Mouse (Mus musculus) T-cell, adult 2 months (primary cell): ENCODE results near the gene Tmem54.
A peak's percentile ranks its signal among the peaks of the same experiment; 100 is the strongest.

Source experiments
- DNase-seq: peaks from one replicate; pipeline ENCODE4 v3.0.0; 2022; ENCODE audit warnings: low spot score

The Tmem54 gene

DNA sequence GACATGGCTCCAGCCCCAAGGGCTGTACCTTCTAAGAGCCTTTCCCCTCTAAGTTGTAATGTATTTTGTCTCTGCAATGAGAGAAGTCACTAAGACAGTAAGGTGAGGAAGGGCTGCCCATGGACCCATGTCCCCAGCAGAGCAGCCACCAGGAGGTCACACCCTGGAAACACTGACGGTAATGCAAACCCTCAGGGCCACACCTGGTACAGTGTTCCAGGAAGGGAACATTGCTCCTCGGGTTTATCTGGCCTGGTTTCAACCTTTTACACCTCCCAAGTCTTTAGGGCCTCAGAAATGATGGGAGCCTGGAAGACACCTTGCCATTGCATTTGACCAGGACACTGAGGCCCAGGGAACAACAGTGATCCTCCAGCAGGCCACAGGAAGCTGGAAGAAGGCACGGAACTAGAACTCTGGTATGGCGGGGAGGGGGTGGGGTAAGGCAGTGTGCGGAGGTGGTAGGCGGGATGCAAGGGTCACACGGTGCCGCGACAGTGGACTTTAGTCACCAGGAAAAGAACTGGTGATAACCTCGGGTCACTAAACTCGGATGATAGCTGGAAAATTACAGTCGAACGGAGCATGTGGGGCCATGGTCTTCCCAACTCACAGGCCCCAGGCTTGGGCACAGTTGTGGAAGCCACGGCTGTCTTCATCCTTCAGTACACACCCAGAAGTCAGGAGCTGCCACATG, 3.1 kb upstream of the Tmem54 start:
- DNase-seq, result no peak

- DNase-seq, result no peak
Observed at GRCm38 (mm10) chr4:129106073-129106472, 725 bp downstream of the Tmem54 start.

- no peak for DNase-seq
Observed at GRCm38 (mm10) chr4:129107348-129107899, 2.1 kb downstream of the Tmem54 start.

GRCm38 (mm10) chr4:129108624-129109023, 3.3 kb downstream of the Tmem54 start:
- no peak for DNase-seq

DNA sequence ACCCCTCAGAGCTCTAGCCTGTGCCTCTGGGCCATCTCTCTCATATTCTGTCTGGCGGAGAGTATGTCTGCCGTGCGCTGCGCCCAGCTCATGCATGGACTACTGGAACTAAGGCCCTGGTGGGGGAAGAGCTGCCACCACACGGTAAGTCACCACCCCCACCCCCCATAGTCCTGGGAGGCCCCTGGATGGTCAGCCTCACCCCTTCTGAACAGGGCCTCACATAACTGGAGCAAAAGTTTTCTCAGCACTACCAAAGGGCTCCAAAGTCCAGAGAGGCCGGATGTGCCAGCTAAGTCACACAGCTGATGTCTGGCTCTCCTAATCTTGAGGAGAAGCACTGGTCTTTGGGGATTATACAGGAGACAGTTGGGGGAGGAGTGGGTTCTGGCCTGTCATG, 5.5 kb downstream of the Tmem54 start:
- no peak for DNase-seq

GRCm38 (mm10) chr4:129111350-129111749, 6.0 kb downstream of the Tmem54 start:
- no peak for DNase-seq

GRCm38 (mm10) chr4:129112231-129112630, 6.9 kb downstream of the Tmem54 start:
- DNase-seq, result no peak

DNA sequence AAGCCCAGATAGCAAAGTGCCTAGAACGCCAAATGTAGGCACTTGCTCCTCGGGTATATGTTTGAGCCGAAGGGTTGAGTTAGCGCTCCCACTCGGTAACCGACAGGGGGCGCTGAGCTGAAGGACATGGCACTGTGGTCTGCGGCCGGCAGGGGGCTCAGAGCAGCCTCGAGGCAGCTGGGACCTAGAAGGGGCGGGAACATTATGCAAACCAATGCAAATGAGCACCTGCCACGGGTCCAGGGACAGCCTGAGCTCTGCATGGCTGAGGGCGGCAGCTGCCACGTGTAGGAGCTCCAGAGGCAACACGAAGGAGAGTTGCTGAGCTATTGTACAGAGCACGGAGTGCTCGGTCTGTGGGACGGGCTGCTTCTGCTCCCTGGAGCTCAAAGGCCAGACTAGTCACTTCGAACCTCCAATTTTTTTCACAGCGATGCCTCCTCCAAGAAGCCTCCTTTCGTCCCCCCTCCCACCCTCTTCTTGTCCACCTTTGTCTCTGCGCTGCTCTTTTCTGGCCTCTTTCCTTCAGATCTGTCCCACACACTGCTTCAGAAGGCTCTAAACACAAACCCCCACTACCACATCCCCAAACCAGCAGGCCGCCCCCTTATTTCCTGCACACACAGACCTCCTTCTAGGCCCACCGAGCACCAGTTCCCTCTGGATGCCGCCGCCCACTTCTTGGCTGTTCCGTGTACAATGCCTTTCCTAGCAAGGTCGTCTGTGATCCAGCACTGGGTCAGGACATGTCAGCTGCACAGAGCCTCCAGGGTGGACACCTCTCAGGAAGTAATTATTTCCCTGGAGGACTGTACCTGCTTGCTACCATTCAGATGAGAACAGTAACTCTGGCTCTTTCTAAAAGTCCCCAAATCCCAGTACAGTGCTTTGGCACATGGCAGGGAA, 8.0 kb downstream of the Tmem54 start:
- peak; percentile 64 for DNase-seq

DNA sequence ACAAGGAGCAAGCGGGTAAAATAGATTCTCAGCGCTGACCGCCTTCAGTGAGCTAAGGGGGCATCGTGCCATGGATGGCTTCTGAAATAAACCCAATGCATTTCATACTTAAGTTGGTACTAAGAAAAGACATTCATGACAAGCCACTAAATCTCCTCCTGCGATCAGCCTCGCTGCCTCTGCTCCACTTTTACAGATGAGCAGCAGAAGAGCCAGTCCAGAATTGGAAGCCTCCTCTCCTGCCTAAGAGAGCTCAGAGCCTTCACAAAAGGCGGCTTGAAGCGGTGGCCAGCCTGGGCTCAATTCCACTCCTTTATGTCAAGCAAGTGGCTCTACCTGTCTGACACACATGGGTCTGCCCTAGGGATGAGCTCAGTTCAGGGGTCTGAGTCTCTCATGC, 11.4 kb downstream of the Tmem54 start:
- DNase-seq, result no peak

GRCm38 (mm10) chr4:129117720-129118510, 12.6 kb downstream of the Tmem54 start:
- DNase-seq, result no peak

DNA sequence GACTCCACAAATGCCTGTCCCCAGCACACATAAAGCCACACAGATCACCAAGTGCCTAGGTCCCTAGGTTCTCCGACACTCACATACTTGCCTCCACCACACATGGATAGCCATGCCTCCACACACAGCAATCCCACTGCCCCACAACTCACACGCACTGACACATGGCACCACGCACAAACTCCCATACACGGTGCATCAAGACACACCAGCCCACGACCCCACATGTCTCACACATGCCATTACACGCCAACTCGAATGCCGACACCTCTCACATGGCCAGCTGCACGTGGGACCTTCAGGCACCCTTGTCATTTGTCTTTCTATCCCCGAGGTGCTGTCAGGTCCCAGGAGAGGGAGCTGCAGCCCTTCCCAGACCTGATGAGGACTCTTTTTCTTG, 14.4 kb downstream of the Tmem54 start:
- DNase-seq, result no peak

DNA sequence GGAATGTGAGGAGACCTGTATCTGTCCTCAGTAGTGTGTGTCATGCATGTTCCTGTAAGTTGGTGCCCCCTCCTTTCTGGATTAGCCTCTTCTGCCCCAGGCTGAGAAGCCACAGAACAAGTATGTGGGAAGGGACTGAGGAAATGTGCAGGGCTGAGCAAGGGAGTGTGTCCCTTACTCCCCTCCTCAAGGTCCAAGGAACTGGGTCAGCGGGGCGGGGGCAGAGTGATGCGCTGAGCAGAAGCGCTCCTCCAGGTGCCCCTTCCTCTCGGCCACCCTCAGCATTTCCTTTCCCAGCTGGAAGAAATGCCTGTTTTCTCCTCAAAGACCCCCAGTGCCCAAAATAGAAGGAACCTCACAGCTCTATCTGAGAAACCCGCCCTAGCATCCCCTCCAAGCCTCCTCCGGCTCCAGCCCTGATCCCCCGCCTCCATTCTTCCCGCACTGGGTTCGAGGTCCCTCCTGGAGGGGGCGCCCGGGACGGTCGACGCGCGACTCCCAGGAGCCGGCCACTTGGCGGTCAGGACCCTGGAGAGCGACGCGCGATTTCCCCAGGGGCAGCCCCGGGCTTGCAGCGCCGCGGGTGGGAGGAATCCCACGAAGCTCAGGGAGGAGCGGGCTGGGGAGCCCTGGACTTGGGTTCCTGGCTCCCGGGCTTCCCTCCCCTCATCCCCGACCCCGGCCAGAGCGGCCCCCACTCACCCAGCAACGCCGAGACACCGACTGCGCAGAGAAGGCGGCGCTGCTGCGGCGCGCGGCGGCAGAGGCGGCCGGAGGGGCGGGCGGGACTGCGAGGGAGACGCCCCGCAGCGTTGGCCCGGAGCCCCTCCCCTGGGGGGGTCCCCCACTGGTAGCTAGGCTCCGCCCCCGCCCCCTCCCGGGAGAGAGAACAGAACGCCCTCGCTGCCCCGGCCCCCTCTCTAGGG, 15.4 kb downstream of the Tmem54 start:
- DNase-seq, result peak; percentile 30

GRCm38 (mm10) chr4:129121569-129122086, 16.3 kb downstream of the Tmem54 start, which contains the start of gene Hpca:
Gene Hpca, minus strand, starts transcription at chr4:129122036.
- no peak for DNase-seq

- DNase-seq, result no peak
Observed at GRCm38 (mm10) chr4:129122107-129122506, 16.8 kb downstream of the Tmem54 start.

DNA sequence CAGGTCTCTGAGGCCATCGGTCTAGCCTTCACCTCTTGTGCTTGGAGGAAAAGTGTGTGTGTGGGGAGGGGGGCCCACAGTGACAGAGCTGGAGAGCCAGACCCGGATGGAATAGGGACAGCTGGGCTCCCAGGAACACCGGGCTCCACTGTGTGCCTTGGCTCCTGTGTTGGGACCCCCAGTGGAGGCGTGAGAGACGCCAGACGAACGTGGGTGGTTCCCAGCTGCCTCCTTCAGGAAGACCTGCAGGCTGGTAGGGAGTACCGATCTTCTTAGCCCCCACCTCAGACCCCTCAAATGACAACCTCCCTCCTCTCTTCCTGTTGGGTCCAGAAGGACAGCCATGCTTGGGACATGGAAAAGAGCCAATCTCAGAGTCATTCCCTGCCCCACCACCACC, 17.4 kb downstream of the Tmem54 start:
- no peak for DNase-seq

DNA sequence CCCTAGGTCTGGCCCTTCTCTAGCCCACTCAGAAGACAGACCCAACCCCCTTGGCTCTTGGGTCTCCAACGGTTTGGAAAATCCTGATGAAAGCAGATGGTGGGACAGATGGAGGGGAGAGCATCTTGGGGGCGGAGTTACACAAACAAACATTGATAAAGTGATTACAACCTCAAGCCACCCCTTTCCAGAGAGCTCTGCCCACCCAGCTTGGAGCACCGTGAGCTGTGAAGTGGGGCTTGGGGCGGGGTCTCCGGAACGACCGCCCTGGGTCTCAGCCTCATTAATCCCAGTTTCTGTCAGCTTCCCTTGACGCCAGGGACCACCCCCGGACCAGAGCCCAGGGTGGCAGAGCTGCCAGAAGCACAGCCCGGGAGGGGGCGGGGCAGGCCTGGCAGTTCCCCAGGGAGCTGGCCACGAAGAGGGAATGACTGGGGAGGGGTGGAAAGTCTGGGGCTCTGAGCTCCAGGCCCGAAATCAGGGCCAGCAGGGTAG, 19.4 kb downstream of the Tmem54 start:
- DNase-seq, result no peak

- no peak for DNase-seq
Observed at GRCm38 (mm10) chr4:129125736-129126451, 20.5 kb downstream of the Tmem54 start.

GRCm38 (mm10) chr4:129128582-129129338, 23.4 kb downstream of the Tmem54 start:
- DNase-seq, result no peak

DNA sequence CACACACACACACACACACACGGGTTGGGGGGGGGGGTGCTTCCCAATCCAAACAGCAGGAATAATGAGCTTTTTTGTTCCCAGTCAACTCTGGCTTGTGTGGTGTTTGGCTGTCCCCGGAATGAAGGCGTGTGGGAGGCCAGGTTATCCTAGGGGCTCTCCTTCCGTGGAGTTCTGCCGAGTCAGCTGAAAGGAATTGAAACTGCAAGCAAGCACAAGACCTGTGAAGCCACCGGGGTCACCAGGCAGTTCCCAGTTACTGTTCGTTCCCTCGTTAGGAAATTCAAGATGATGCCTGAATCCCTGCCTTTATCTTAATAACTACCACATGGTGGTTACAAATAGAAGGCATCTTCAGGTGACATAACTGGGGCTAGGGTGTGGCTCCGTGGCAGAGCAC, 24.0 kb downstream of the Tmem54 start:
- DNase-seq, result no peak
